15 mouse cellular contexts compared by ENCODE assay signal in genomic region chr12:73495172-73495571, GRCm38 (mm10). TPM values are rescaled to one million over a fixed set of nuclear protein-coding genes. Genes with fewer than 3 reads are reported as not detected.
"Had no signal": no experiment of that assay in that cellular context is flagged by ENCODE, and none has a peak within 500 bp of the region (broad histone marks: within the 10 kb centered on the region; RNA-seq: fewer than 3 reads in every experiment).

No protein-coding gene starts in this region.

- H3K4me3 ChIP-seq: layer of hippocampus, adult 2 months; limb, embryonic 15.5 days; liver, embryonic 13.5 days; lung, embryonic 15.5 days; megakaryocyte, embryonic 14.5 days; midbrain, embryonic 15.5 days had no signal

- H3K4me1 ChIP-seq: liver, embryonic 13.5 days; lung, embryonic 15.5 days; megakaryocyte, embryonic 14.5 days; midbrain, embryonic 15.5 days had no signal

- H3K27ac ChIP-seq: layer of hippocampus, adult 2 months; limb, embryonic 15.5 days; liver, embryonic 13.5 days; lung, embryonic 15.5 days; macrophage; midbrain, embryonic 15.5 days had no signal

- DNase-seq: kidney, adult 18-20 months; kidney, postnatal 10 days; kidney, postnatal 4 days; liver, embryonic 13.5 days; liver, postnatal 0 days; lung, postnatal 14 days; thymus, adult 2 months; thymus, postnatal 25 days had no signal

- H3K27me3 ChIP-seq: limb, embryonic 15.5 days; liver, embryonic 13.5 days; lung, embryonic 15.5 days; midbrain, embryonic 15.5 days had no signal

- ATAC-seq: liver, postnatal 0 days; midbrain, embryonic 15.5 days had no signal

- H3K9ac ChIP-seq: limb, embryonic 15.5 days; liver, embryonic 13.5 days; liver, postnatal 0 days; lung, embryonic 15.5 days; midbrain, embryonic 15.5 days had no signal

- H3K4me2 ChIP-seq: limb, embryonic 15.5 days; liver, embryonic 13.5 days; lung, embryonic 15.5 days; midbrain, embryonic 11.5 days; midbrain, embryonic 15.5 days had no signal

- H3K36me3 ChIP-seq: limb, embryonic 15.5 days; liver, embryonic 13.5 days; lung, embryonic 15.5 days; midbrain, embryonic 15.5 days had no signal

- H3K9me3 ChIP-seq: limb, embryonic 15.5 days; liver, embryonic 13.5 days; lung, embryonic 15.5 days; megakaryocyte, embryonic 14.5 days; midbrain, embryonic 15.5 days had no signal

RNA-seq across cellular contexts. Expression of gene Tmem30b, which starts 51.0 kb away (rescaled TPM):
- total RNA-seq: layer of hippocampus, adult 2 months had no signal
- polyA plus RNA-seq: macrophage had no signal
